Mouse (Mus musculus): Measurements from ENCODE around the gene Tchp. TPM values are rescaled to one million over a fixed set of nuclear protein-coding genes. Genes with fewer than 3 reads are reported as not detected.

Tchp gene
- total RNA-seq, 1 experiment from 2014 or later: 17.9 TPM

GRCm38 (mm10) chr5:114730129-114730528, 22.6 kb downstream of the Tchp start:
- ATAC-seq (ENCODE audit: extremely low read depth, insufficient number of reproducible peaks, low FRiP score, poor library complexity, severe bottlenecking): no peak

GRCm38 (mm10) chr5:114731498-114731897, 23.9 kb downstream of the Tchp start:
- ATAC-seq (ENCODE audit: extremely low read depth, insufficient number of reproducible peaks, low FRiP score, poor library complexity, severe bottlenecking): no peak

- ATAC-seq (ENCODE audit: extremely low read depth, insufficient number of reproducible peaks, low FRiP score, poor library complexity, severe bottlenecking): no peak
Observed at GRCm38 (mm10) chr5:114731969-114732368, 24.4 kb downstream of the Tchp start.

DNA sequence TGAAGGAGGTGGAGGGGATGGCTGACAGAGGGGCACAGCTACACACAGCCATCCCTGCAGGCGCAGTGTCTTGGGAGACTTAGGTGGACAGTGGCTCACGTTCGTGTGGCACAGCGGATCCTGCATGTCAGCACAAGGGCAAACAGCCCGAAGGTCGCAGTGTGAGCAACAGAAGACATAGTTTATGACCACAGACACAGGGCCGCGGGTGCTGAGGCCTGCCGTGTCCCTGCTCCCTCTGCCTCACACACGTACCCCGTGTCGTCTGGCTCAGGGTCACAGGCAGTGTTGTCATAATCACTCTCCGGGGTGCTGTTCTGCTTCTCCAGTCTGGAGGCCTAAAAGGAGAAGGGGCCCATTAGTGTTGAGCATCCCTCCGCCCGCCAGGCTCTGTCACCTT, 26.0 kb downstream of the Tchp start:
- ATAC-seq (ENCODE audit: extremely low read depth, insufficient number of reproducible peaks, low FRiP score, poor library complexity, severe bottlenecking): no peak

DNA sequence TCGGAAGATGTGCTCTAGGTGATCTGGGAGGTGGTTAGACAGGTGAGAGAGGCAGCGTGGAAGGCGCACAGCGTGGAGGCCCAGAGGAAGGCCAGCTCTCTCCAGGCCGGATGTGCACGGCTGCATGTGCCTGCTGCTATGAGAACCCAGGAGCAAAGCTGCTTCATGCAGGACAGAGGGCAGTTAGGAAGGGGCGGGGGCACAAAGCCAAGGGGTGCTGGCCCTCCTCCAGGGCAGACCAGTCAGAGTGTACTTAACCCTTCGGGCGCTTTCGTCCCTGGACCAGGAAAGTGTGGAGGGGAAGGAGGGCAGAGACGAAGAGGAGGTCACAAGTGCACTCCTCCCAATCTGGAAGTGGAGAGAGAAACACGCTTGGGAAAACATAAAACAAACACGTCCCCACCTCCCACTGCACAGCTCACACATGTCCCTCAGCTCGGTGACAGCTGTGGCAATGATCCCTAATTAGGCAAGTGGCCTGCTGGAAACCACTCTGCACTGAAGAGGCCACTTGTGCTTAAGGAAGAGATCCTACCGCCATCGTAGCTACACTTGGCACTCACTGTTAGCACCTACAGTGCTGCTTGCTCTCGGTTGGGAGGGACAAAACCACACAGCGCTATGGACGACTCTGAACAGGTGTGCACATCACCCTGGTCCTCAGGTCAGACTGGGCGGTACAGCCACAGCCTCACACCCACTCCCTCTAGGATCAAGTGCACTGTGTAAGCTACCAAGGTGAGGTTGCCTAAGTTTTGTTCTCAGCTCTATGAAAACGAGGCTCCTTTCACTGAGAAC, 29.7 kb downstream of the Tchp start:
- no peak for ATAC-seq (ENCODE audit: extremely low read depth, insufficient number of reproducible peaks, low FRiP score, poor library complexity, severe bottlenecking)

GRCm38 (mm10) chr5:114738707-114739241, 31.2 kb downstream of the Tchp start:
- ATAC-seq (ENCODE audit: extremely low read depth, insufficient number of reproducible peaks, low FRiP score, poor library complexity, severe bottlenecking): no peak

- no peak for ATAC-seq (ENCODE audit: extremely low read depth, insufficient number of reproducible peaks, low FRiP score, poor library complexity, severe bottlenecking)
Observed at GRCm38 (mm10) chr5:114740595-114740994, 33.0 kb downstream of the Tchp start.

- ATAC-seq (ENCODE audit: extremely low read depth, insufficient number of reproducible peaks, low FRiP score, poor library complexity, severe bottlenecking): no peak
Observed at GRCm38 (mm10) chr5:114742572-114742971, 35.0 kb downstream of the Tchp start.

- ATAC-seq (ENCODE audit: extremely low read depth, insufficient number of reproducible peaks, low FRiP score, poor library complexity, severe bottlenecking): no peak
Observed at GRCm38 (mm10) chr5:114742998-114743696, 35.6 kb downstream of the Tchp start.

GRCm38 (mm10) chr5:114743697-114744090, 36.1 kb downstream of the Tchp start:
- ATAC-seq (ENCODE audit: extremely low read depth, insufficient number of reproducible peaks, low FRiP score, poor library complexity, severe bottlenecking): no peak

DNA sequence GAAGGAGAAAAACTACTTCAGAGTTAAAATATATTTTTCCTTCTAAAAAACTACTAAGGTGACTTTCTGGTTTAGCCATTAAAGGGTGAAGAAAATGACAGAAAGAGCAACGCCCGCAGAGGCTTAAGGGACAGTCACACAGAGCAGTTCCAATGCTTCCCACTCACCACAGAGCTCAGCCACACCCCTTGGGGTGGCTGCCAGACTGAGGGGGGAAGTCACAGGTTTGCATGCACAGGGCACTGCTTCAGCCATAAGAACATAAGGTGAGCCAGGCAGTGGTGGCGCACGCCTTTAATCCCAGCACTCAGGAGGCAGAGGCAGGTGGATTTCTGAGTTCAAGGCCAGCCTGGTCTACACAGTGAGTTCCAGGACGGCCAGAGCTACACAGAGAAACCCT, 38.0 kb downstream of the Tchp start:
- ATAC-seq (ENCODE audit: extremely low read depth, insufficient number of reproducible peaks, low FRiP score, poor library complexity, severe bottlenecking): no peak

GRCm38 (mm10) chr5:114746886-114747285, 39.3 kb downstream of the Tchp start:
- no peak for ATAC-seq (ENCODE audit: extremely low read depth, insufficient number of reproducible peaks, low FRiP score, poor library complexity, severe bottlenecking)

GRCm38 (mm10) chr5:114747521-114747920, 40.0 kb downstream of the Tchp start:
- no peak for ATAC-seq (ENCODE audit: extremely low read depth, insufficient number of reproducible peaks, low FRiP score, poor library complexity, severe bottlenecking)

DNA sequence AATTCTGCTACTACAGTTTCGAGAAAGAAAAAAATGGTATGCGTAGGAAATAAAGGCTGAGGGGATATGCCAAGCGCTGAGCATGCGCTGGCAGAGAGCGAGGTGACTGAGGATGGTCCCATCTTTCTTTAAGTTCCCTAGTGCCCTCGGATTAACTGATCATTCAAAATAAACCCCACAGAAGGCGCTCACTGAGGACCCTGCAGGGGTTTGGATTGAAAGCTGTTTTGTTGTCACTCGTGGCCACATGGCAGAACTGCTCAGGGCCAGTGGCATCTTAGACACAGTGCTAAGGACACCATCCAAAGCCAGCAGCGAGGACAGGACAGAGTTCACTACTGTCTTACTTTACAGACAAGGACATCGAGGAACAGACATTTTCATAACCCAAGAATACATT, 42.8 kb downstream of the Tchp start:
- no peak for ATAC-seq (ENCODE audit: extremely low read depth, insufficient number of reproducible peaks, low FRiP score, poor library complexity, severe bottlenecking)

- no peak for ATAC-seq (ENCODE audit: extremely low read depth, insufficient number of reproducible peaks, low FRiP score, poor library complexity, severe bottlenecking)
Observed at GRCm38 (mm10) chr5:114752397-114752796, 44.8 kb downstream of the Tchp start.

DNA sequence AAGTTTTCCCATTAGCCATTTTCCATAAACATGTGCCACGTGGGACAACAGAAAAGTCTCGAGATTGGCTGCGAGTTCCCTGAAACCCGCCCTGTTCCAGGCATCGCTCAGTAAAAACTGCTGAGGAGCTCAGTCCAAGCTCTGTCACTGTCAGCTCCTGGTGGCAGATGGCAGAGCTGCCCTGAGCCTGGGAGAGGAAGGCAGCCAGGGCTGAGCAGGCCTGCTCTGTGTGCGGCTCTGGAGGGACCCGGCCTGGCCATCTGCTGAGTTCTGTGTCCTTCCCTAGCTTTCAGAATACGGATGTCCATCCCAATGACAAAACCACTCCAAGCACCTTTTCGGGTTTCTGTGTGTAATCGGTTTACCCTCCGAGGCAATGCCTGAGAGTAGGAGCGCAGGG, 45.8 kb downstream of the Tchp start:
- no peak for ATAC-seq (ENCODE audit: extremely low read depth, insufficient number of reproducible peaks, low FRiP score, poor library complexity, severe bottlenecking)

GRCm38 (mm10) chr5:114759536-114760090, 52.1 kb downstream of the Tchp start:
- ATAC-seq (ENCODE audit: extremely low read depth, insufficient number of reproducible peaks, low FRiP score, poor library complexity, severe bottlenecking): no peak

- no peak for ATAC-seq (ENCODE audit: extremely low read depth, insufficient number of reproducible peaks, low FRiP score, poor library complexity, severe bottlenecking)
Observed at GRCm38 (mm10) chr5:114761980-114762379, 54.4 kb downstream of the Tchp start.

- no peak for ATAC-seq (ENCODE audit: extremely low read depth, insufficient number of reproducible peaks, low FRiP score, poor library complexity, severe bottlenecking)
Observed at GRCm38 (mm10) chr5:114764812-114765735, 57.5 kb downstream of the Tchp start.
